Mouse (Mus musculus) ES-Bruce4 (cell line): ENCODE measurements around the gene Fgfr2.

ENCODE experiments used
- CTCF ChIP-seq: IDR thresholded peaks from one replicate; pipeline ENCODE4 v1.8.1; 2011; ENCODE audit warnings: low read depth, low read length
- POLR2A ChIP-seq: IDR thresholded peaks from one replicate; pipeline ENCODE4 v1.8.1; 2011; ENCODE audit warnings: low read length; ENCODE audit not compliant: insufficient read depth

DNA sequence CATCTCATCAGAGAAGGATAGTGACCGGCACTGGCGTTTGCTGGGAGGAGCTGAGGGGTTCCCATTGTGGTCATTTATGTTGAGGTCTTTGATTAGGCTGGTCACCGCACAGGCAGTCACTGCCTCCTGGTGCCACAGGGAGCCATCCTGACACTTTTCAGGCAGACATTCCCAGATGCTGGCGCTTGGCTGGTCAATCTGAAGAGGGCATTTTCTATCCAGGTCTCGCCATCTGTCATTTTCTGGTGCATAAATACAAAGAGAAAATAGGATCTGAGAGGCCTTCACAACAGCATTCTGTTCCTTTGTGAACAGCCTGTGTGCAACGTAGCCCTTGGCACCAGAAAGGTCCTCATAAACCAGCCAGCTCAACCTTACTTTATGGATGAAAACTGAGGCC lies 363.2 kb downstream of the Fgfr2 start:
- no peak for TF ChIP-seq CTCF
- TF ChIP-seq POLR2A = no peak
